ENCODE assay signal across 8 mouse cellular contexts in the genomic region with DNA sequence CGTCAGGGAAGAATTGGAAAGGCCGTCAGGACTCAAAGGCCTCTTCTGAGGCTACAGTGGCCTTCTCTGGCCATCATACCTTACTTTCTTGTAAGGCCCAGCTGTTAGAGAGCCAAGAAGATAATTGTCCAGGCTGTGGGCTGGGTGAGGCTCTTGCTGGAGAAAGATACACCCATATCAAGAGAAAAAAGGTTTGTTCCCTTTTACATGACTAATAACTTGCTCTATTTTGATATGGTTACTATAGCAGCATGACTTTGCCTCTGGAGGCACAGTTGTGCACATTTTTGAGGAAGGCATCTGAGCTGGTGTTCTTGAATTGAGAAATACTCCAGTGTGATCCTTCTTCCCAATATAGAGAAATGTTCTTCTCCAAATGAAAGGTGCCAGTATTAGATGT. TPM values are rescaled to one million over a fixed set of nuclear protein-coding genes. Genes with fewer than 3 reads are reported as not detected.
DNase-seq lines count a peak whose midpoint lies in the region; ATAC-seq and TF ChIP-seq lines count a peak whose summit lies in the region.

No protein-coding gene starts in this region.

- TF ChIP-seq CTCF in MEL (IDR thresholded peaks at IDR 0.05 in 2 of 3, conservative IDR thresholded peaks at IDR 0.05 in 1 of 3; ENCODE audit: control insufficient read depth in 1 of 3, insufficient read depth in 1 of 3, low read depth in 2 of 3, low read length in 3 of 3, poor library complexity in 1 of 3, severe bottlenecking in 1 of 3) = no peak

- WGBS in forebrain, embryonic 15.5 days = 14% methylated on average over 2 of the region's 2 CpGs
- 10% methylated on average over 2 of the region's 2 CpGs for WGBS in limb, embryonic 14.5 days
- WGBS in neural tube, embryonic 12.5 days = 13% methylated on average over 2 of the region's 2 CpGs

- no peaks in the 10 kb centered on the region for H3K9me3 ChIP-seq in MEL (replicated peaks; ENCODE audit: insufficient read depth, low read length)
- H3K9me3 ChIP-seq in forebrain, embryonic 15.5 days = no peaks in the 10 kb centered on the region
- H3K9me3 ChIP-seq in limb, embryonic 14.5 days (ENCODE audit: control insufficient read depth, low read length) = no peaks in the 10 kb centered on the region
- no peaks in the 10 kb centered on the region for H3K9me3 ChIP-seq in neural tube, embryonic 12.5 days

- peak overlapping the region; percentile 79 for H3K27ac ChIP-seq in MEL (ENCODE audit: control insufficient read depth, low read depth, low read length)
- no peak overlapping the region for H3K27ac ChIP-seq in forebrain, embryonic 15.5 days (replicated peaks)
- no peak overlapping the region for H3K27ac ChIP-seq in limb, embryonic 14.5 days (replicated peaks; ENCODE audit: low read depth, low read length)
- no peak overlapping the region for H3K27ac ChIP-seq in neural tube, embryonic 12.5 days

- H3K79me2 ChIP-seq in MEL (ENCODE audit: control insufficient read depth, insufficient read depth, low read length, poor library complexity) = peaks cover 74% of the 10 kb centered on the region

- TF ChIP-seq RAD21 in MEL (IDR thresholded peaks at IDR 0.05; ENCODE audit: low read depth, low read length) = no peak

- peak in 1 of 2 experiments; percentile 44; a peak in 2 of 4 replicates for TF ChIP-seq POLR2A in MEL (IDR thresholded peaks at IDR 0.05; ENCODE audit: control insufficient read depth in 1 of 2, insufficient read depth in 1 of 2, low read depth in 1 of 2, low read length in 2 of 2, poor library complexity in 1 of 2)
- TF ChIP-seq POLR2A in limb, embryonic 14.5 days (IDR thresholded peaks at IDR 0.05; ENCODE audit: borderline replicate concordance, extremely low read depth, insufficient read depth, insufficient read length) = no peak

- no peaks in the 10 kb centered on the region for H3K27me3 ChIP-seq in MEL (ENCODE audit: control insufficient read depth in 1 of 2, insufficient read depth in 2 of 2, low read length in 2 of 2)
- H3K27me3 ChIP-seq in forebrain, embryonic 15.5 days = no peaks in the 10 kb centered on the region
- no peaks in the 10 kb centered on the region for H3K27me3 ChIP-seq in limb, embryonic 14.5 days (ENCODE audit: control insufficient read depth, insufficient read depth, low read length)
- H3K27me3 ChIP-seq in neural tube, embryonic 12.5 days (replicated peaks) = no peaks in the 10 kb centered on the region

- peaks cover 4 to 10% of the 10 kb centered on the region in 2 experiments; a peak in 3 of 4 replicates for H3K4me1 ChIP-seq in MEL (ENCODE audit: control insufficient read depth in 1 of 2, insufficient read depth in 2 of 2, low read length in 2 of 2)
- peaks cover 62% of the 10 kb centered on the region for H3K4me1 ChIP-seq in forebrain, embryonic 15.5 days
- H3K4me1 ChIP-seq in limb, embryonic 14.5 days (ENCODE audit: control insufficient read depth, insufficient read depth, low read length) = peaks cover 34% of the 10 kb centered on the region
- peaks cover 45% of the 10 kb centered on the region for H3K4me1 ChIP-seq in neural tube, embryonic 12.5 days

- no peak for ATAC-seq in forebrain, embryonic 15.5 days (replicated peaks)
- ATAC-seq in limb, embryonic 14.5 days (ENCODE audit: low FRiP score, low read depth) = no peak
- ATAC-seq in neural tube, embryonic 12.5 days (ENCODE audit: low FRiP score, low read depth) = no peak

- peaks cover 28 to 31% of the 10 kb centered on the region in 2 experiments for H3K36me3 ChIP-seq in MEL (ENCODE audit: control insufficient read depth in 1 of 2, insufficient read depth in 2 of 2, low read length in 2 of 2)
- peaks cover 18% of the 10 kb centered on the region for H3K36me3 ChIP-seq in forebrain, embryonic 15.5 days
- H3K36me3 ChIP-seq in limb, embryonic 14.5 days (ENCODE audit: control insufficient read depth, insufficient read depth, low read length) = peaks cover 38% of the 10 kb centered on the region
- H3K36me3 ChIP-seq in neural tube, embryonic 12.5 days = peaks cover 20% of the 10 kb centered on the region

- DNase-seq in CD4-positive helper T cell, adult 2 months (ENCODE audit: low read depth, low spot score) = peak; percentile 36
- peak; percentile 91 for DNase-seq in MEL (ENCODE audit: low read depth, low spot score)
- no peak for DNase-seq in limb, embryonic 14.5 days (ENCODE audit: low spot score)
- DNase-seq in layer of hippocampus, postnatal 25 days (ENCODE audit: extremely low spot score in 1 of 2, low spot score in 1 of 2) = no peak
- DNase-seq in urinary bladder, adult 18-20 months (ENCODE audit: low spot score in 2 of 2) = no peak
- no peak for DNase-seq in frontal cortex, adult 2 months (ENCODE audit: extremely low spot score in 1 of 2, low spot score in 1 of 2)

- peak overlapping the region; percentile 84 to 94 for H3K4me3 ChIP-seq in MEL (ENCODE audit: control insufficient read depth in 1 of 2, insufficient read depth in 1 of 2, low read depth in 2 of 2, low read length in 2 of 2)
- peak overlapping the region; percentile 95 for H3K4me3 ChIP-seq in forebrain, embryonic 15.5 days
- peak overlapping the region; percentile 79 for H3K4me3 ChIP-seq in limb, embryonic 14.5 days (replicated peaks; ENCODE audit: low read length)
- peak overlapping the region; percentile 97 for H3K4me3 ChIP-seq in neural tube, embryonic 12.5 days

- peak overlapping the region; percentile 95 for H3K4me2 ChIP-seq in forebrain, embryonic 15.5 days (replicated peaks)
- peak overlapping the region; percentile 99 for H3K4me2 ChIP-seq in limb, embryonic 14.5 days (replicated peaks; ENCODE audit: low read depth, low read length, severe bottlenecking)
- peak overlapping the region; percentile 99 for H3K4me2 ChIP-seq in neural tube, embryonic 12.5 days (replicated peaks)

- TF ChIP-seq EP300 in MEL (IDR thresholded peaks at IDR 0.05; ENCODE audit: low read depth in 1 of 2, low read length in 2 of 2) = peak; percentile 92 to 94

- H3K9ac ChIP-seq in MEL (ENCODE audit: control insufficient read depth, low read depth, low read length, poor library complexity, severe bottlenecking) = peak overlapping the region; percentile 97
- peak overlapping the region; percentile 96 for H3K9ac ChIP-seq in forebrain, embryonic 15.5 days (replicated peaks)
- H3K9ac ChIP-seq in limb, embryonic 14.5 days (ENCODE audit: low read depth, low read length, severe bottlenecking) = peak overlapping the region; percentile 85
- peak overlapping the region; percentile 96 for H3K9ac ChIP-seq in neural tube, embryonic 12.5 days

TF ChIP-seq in MEL, 35 proteins besides CTCF, POLR2A, EP300 and RAD21 (continues in another document):
- peak; percentile 98 for TF ChIP-seq MXI1 (IDR thresholded peaks at IDR 0.05; ENCODE audit: low read depth, low read length)
- no peak for TF ChIP-seq BHLHE40 (IDR thresholded peaks at IDR 0.05; ENCODE audit: borderline replicate concordance, low read depth, low read length)
- TF ChIP-seq MAZ (IDR thresholded peaks at IDR 0.05; ENCODE audit: low read depth, low read length) = no peak
- peak; percentile 94 for TF ChIP-seq TCF12 (IDR thresholded peaks at IDR 0.05; ENCODE audit: low read depth, low read length)
- no peak for TF ChIP-seq NRF1 (IDR thresholded peaks at IDR 0.05; ENCODE audit: insufficient read depth, low read depth, low read length, poor library complexity, severe bottlenecking)
- no peak for TF ChIP-seq GABPA (IDR thresholded peaks at IDR 0.05; ENCODE audit: low read depth, low read length)
- TF ChIP-seq HCFC1 (IDR thresholded peaks at IDR 0.05; ENCODE audit: low read depth, low read length) = 0 out of 2 replicates have a peak, but pooled peaks have one; percentile 24
- TF ChIP-seq POLR2AphosphoS5 (IDR thresholded peaks at IDR 0.05; ENCODE audit: borderline replicate concordance, low read depth, low read length) = no peak
- peak; percentile 98 for TF ChIP-seq ETS1 (IDR thresholded peaks at IDR 0.05; ENCODE audit: low read depth, low read length)
- TF ChIP-seq MAX (IDR thresholded peaks at IDR 0.05; ENCODE audit: low read length) = peak; percentile 73
- TF ChIP-seq TAL1 (IDR thresholded peaks at IDR 0.05; ENCODE audit: low read length) = peak; percentile 93
- peak; percentile 46; the same call in 1 of the 2 replicates for TF ChIP-seq MYC (IDR thresholded peaks at IDR 0.05; ENCODE audit: low read depth, low read length)
- 0 out of 2 replicates have a peak, but pooled peaks have one; percentile 9 for TF ChIP-seq NELFE (IDR thresholded peaks at IDR 0.05; ENCODE audit: low read depth, low read length)
- TF ChIP-seq MYB (IDR thresholded peaks at IDR 0.05; ENCODE audit: low read depth, low read length) = no peak
- peak; percentile 80 for TF ChIP-seq TBP (IDR thresholded peaks at IDR 0.05; ENCODE audit: low read depth, low read length)
- TF ChIP-seq JUND (IDR thresholded peaks at IDR 0.05; ENCODE audit: low read depth, low read length) = no peak
- TF ChIP-seq RCOR1 (IDR thresholded peaks at IDR 0.05; ENCODE audit: low read depth, low read length) = no peak
- TF ChIP-seq ZC3H11A (IDR thresholded peaks at IDR 0.05; ENCODE audit: low read depth, low read length) = no peak
- peak; percentile 99 for TF ChIP-seq SIN3A (IDR thresholded peaks at IDR 0.05; ENCODE audit: low read length)

RNA-seq across cellular contexts. Expression of a gene that starts 2.5 kb away (rescaled TPM):
- total RNA-seq in MEL (2012; rRNA removed) = 53.1 and 60.9 TPM in 2 replicates
- polyA plus RNA-seq in MEL (2012; ENCODE audit: insufficient read depth in 1 of 2, insufficient read length in 2 of 2, low read depth in 1 of 2, low replicate concordance in 2 of 2, missing spikeins in 1 of 2) = 10 to 100 TPM in 1 of 2 experiments, not detected in 1; 56.3 TPM
- 31.8 and 32.0 TPM in 2 replicates for polyA plus RNA-seq in forebrain, embryonic 15.5 days (2015; fragmentation: Nextera tagmentation; extraction: Ambion mirVana)
- 29.9 and 31.0 TPM in 2 replicates for polyA plus RNA-seq in limb, embryonic 14.5 days (2012; rRNA removed)
- 38.5 and 40.0 TPM in 2 replicates for polyA plus RNA-seq in limb, embryonic 14.5 days (2014; fragmentation: Nextera tagmentation; extraction: Ambion mirVana)
- 43.3 and 45.8 TPM in 2 replicates for polyA plus RNA-seq in neural tube, embryonic 12.5 days (2016; fragmentation: Nextera tagmentation; extraction: Ambion mirVana)
- total RNA-seq in layer of hippocampus, postnatal 25 days (2021) = 10 to 100 TPM; 40.9 to 43.0 TPM
- polyA plus RNA-seq in frontal cortex, adult 2 months (2012; rRNA removed) = 26.3 and 27.2 TPM in 2 replicates

RNA-seq across cellular contexts. Expression of a gene that starts 30.6 kb away (rescaled TPM):
- total RNA-seq in MEL (2012; rRNA removed) = 11.8 and 14.5 TPM in 2 replicates
- polyA plus RNA-seq in MEL (2012; ENCODE audit: insufficient read depth in 1 of 2, insufficient read length in 2 of 2, low read depth in 1 of 2, low replicate concordance in 2 of 2, missing spikeins in 1 of 2) = 10 to 100 TPM in 1 of 2 experiments, not detected in 1; 28.5 TPM
- 10.6 and 12.8 TPM in 2 replicates for polyA plus RNA-seq in forebrain, embryonic 15.5 days (2015; fragmentation: Nextera tagmentation; extraction: Ambion mirVana)
- 6.6 and 6.9 TPM in 2 replicates for polyA plus RNA-seq in limb, embryonic 14.5 days (2012; rRNA removed)
- polyA plus RNA-seq in limb, embryonic 14.5 days (2014; fragmentation: Nextera tagmentation; extraction: Ambion mirVana) = 4.0 and 4.2 TPM in 2 replicates
- 28.4 and 29.4 TPM in 2 replicates for polyA plus RNA-seq in neural tube, embryonic 12.5 days (2016; fragmentation: Nextera tagmentation; extraction: Ambion mirVana)
- 10 to 100 TPM; 34.4 to 52.1 TPM for total RNA-seq in layer of hippocampus, postnatal 25 days (2021)
- polyA plus RNA-seq in frontal cortex, adult 2 months (2012; rRNA removed) = 51.7 and 53.6 TPM in 2 replicates

Comparison
In these comparisons a context has a peak if more than half of its experiments do, and no peak if none do; other contexts are left out.
1. DNase-seq: peak in CD4-positive helper T cell, adult 2 months (single experiment) and MEL (single experiment); none in limb, embryonic 14.5 days (single experiment), layer of hippocampus, postnatal 25 days (0 of 2), urinary bladder, adult 18-20 months (0 of 2) and frontal cortex, adult 2 months (0 of 2).
2. Peak in every context shown above with its lines, with median percentiles within 50 percentile points of each other: H3K4me3 ChIP-seq, H3K9ac ChIP-seq and H3K4me2 ChIP-seq.